Mouse (Mus musculus): ENCODE data around the gene Kdm5c. TPM values are rescaled to one million over a fixed set of nuclear protein-coding genes. Genes with fewer than 3 reads are reported as not detected.

Gene Kdm5c
- total RNA-seq, 1 experiment = 128 TPM

DNA sequence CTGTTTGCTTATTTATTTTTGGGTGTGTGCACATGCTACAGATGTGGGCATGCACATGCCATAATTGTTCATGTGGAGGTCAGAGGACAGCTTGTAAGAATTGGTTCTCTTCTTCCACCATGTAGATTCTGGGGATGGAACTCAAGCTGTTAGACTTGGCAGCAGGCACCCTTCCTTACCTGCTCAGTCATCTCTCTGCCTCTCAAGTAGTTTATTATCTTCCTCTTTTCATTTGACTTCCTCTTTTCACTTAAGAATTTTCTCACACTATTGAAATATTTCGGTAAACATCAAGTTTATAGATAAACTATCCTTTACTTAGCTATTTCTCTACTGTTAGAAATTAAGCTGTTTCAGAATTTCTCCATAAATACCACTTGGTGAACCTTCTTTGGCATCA lies 18.1 kb upstream of the Kdm5c start:
- Histone ChIP-seq H3K4me1 (ENCODE audit: control insufficient read depth in 2 of 2, insufficient read depth in 2 of 2, low read length in 2 of 2, poor library complexity in 1 of 2) (no peaks in the 10 kb centered on the region), H3K9ac (ENCODE audit: insufficient read depth, low read depth, low read length, poor library complexity, severe bottlenecking) (no peak overlapping the region), H3K9me3 (ENCODE audit: control insufficient read depth, insufficient read depth, low read depth, low read length) (no peaks in the 10 kb centered on the region), H3K4me3 (ENCODE audit: insufficient read depth in 1 of 2, low read depth in 1 of 2, low read length in 2 of 2, poor library complexity in 1 of 2, severe bottlenecking in 1 of 2) (no peak overlapping the region), H3K27ac (ENCODE audit: insufficient read depth, low read depth, low read length, poor library complexity, severe bottlenecking) (no peak overlapping the region), H3K36me3 (ENCODE audit: control insufficient read depth, insufficient read depth, low read length, poor library complexity, severe bottlenecking) (no peaks in the 10 kb centered on the region)
- DNase-seq (ENCODE audit: low read depth, low spot score) = no peak
- in situ Hi-C loops (cut with MboI; ENCODE audit: low sequenced_read_pairs in 2 of 2, unreplicated experiment in 2 of 2) = no loop called here
- TF ChIP-seq ZC3H11A (IDR thresholded peaks at IDR 0.05; ENCODE audit: borderline replicate concordance, low read depth, low read length) = no peak
- TF ChIP-seq HCFC1 (IDR thresholded peaks at IDR 0.05; ENCODE audit: borderline replicate concordance, insufficient read depth, low read length) = no peak

DNA sequence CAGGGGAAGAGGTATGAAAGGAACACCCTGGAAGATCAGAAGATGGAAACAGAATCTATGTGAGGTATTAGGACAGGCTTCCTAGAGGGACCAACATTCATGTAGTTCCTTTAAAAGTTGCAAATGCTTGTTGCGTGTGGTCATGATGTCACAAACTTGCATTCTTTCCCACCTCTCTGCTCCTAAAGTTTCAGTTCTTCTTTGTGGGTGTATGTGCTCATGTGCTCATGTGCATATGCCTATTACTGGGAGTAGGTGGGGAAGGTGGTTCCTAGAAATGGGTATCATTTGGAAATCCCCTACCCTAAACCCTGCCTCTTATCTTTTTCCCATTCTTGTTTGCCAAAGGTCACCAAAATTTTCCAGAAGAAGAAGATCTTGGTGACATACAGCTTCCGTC lies 14.3 kb upstream of the Kdm5c start:
- DNase-seq (ENCODE audit: low read depth, low spot score) = no peak
- in situ Hi-C loops (cut with MboI; ENCODE audit: low sequenced_read_pairs in 2 of 2, unreplicated experiment in 2 of 2) = no loop called here
- Histone ChIP-seq H3K9ac (ENCODE audit: insufficient read depth, low read depth, low read length, poor library complexity, severe bottlenecking) (no peak overlapping the region), H3K27ac (ENCODE audit: insufficient read depth, low read depth, low read length, poor library complexity, severe bottlenecking) (no peak overlapping the region), H3K36me3 (ENCODE audit: control insufficient read depth, insufficient read depth, low read length, poor library complexity, severe bottlenecking) (no peaks in the 10 kb centered on the region), H3K4me1 (ENCODE audit: control insufficient read depth in 2 of 2, insufficient read depth in 2 of 2, low read length in 2 of 2, poor library complexity in 1 of 2) (no peaks in the 10 kb centered on the region), H3K9me3 (ENCODE audit: control insufficient read depth, insufficient read depth, low read depth, low read length) (no peaks in the 10 kb centered on the region), H3K4me3 (ENCODE audit: insufficient read depth in 1 of 2, low read depth in 1 of 2, low read length in 2 of 2, poor library complexity in 1 of 2, severe bottlenecking in 1 of 2) (no peak overlapping the region)
- TF ChIP-seq ZC3H11A (IDR thresholded peaks at IDR 0.05; ENCODE audit: borderline replicate concordance, low read depth, low read length) = no peak

DNA sequence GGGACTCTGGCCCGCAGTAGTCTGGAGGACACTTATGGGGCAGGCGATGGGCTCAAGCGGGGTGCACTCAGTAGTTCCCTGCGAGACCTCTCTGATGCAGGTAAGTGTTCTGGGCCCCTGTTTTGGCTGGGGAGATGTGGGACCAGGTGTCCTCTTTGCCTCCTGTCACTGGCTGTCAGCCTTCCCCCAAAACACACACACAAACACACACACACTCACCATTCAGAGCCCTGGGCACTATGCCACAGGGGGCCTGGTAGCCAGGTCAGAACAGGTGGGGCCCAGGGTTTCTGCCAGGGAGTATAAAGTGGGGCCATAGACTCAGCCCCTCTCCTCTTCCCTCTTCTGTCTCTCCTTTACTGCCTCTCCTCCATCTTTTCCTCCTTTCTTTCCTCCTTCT lies 11.1 kb upstream of the Kdm5c start:
- Histone ChIP-seq H3K9ac (ENCODE audit: insufficient read depth, low read depth, low read length, poor library complexity, severe bottlenecking) (no peak overlapping the region), H3K27ac (ENCODE audit: insufficient read depth, low read depth, low read length, poor library complexity, severe bottlenecking) (no peak overlapping the region), H3K36me3 (ENCODE audit: control insufficient read depth, insufficient read depth, low read length, poor library complexity, severe bottlenecking) (no peaks in the 10 kb centered on the region), H3K4me3 (ENCODE audit: insufficient read depth in 1 of 2, low read depth in 1 of 2, low read length in 2 of 2, poor library complexity in 1 of 2, severe bottlenecking in 1 of 2) (no peak overlapping the region), H3K4me1 (ENCODE audit: control insufficient read depth in 2 of 2, insufficient read depth in 2 of 2, low read length in 2 of 2, poor library complexity in 1 of 2) (no peaks in the 10 kb centered on the region), H3K9me3 (ENCODE audit: control insufficient read depth, insufficient read depth, low read depth, low read length) (no peaks in the 10 kb centered on the region)
- in situ Hi-C loops (cut with MboI; ENCODE audit: low sequenced_read_pairs in 2 of 2, unreplicated experiment in 2 of 2) = no loop called here
- TF ChIP-seq CHD2 (IDR thresholded peaks at IDR 0.05; ENCODE audit: low read depth, low read length) (no peak), MAFK (IDR thresholded peaks at IDR 0.05; ENCODE audit: insufficient read depth, low read depth, low read length) (no peak), ZC3H11A (IDR thresholded peaks at IDR 0.05; ENCODE audit: borderline replicate concordance, low read depth, low read length) (no peak), ZNF384 (IDR thresholded peaks at IDR 0.05; ENCODE audit: low read depth, low read length) (no peak), HCFC1 (IDR thresholded peaks at IDR 0.05; ENCODE audit: borderline replicate concordance, insufficient read depth, low read length) (no peak)
- no peak for DNase-seq (ENCODE audit: low read depth, low spot score)

DNA sequence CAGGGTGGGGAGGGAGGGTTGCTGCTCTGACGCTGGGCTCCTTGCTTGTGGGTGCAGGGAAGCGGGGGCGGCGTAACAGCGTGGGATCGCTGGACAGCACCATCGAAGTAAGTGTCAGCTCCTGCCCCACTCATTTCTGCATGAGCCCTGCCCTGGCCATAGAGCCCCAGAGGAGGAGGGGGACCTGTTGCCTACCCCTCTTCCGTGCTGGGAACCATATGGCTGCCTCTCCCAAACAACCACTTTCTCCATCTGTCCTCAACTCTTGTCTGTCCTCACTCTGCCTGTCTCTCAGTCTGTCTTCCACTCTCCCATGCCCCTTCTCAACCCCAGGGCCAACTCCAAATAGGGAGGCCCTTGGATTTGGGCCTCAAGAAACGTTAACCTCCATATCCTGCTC lies 10.6 kb upstream of the Kdm5c start:
- in situ Hi-C loops (cut with MboI; ENCODE audit: low sequenced_read_pairs in 2 of 2, unreplicated experiment in 2 of 2) = no loop called here
- no peaks in the 10 kb centered on the region for H3K36me3 ChIP-seq (ENCODE audit: control insufficient read depth, insufficient read depth, low read length, poor library complexity, severe bottlenecking)
- H3K9me3 ChIP-seq (ENCODE audit: control insufficient read depth, insufficient read depth, low read depth, low read length) = no peaks in the 10 kb centered on the region
- no peak for DNase-seq (ENCODE audit: low read depth, low spot score)
- H3K9ac ChIP-seq (ENCODE audit: insufficient read depth, low read depth, low read length, poor library complexity, severe bottlenecking) = no peak overlapping the region
- H3K4me3 ChIP-seq (ENCODE audit: insufficient read depth in 1 of 2, low read depth in 1 of 2, low read length in 2 of 2, poor library complexity in 1 of 2, severe bottlenecking in 1 of 2) = no peak overlapping the region
- H3K27ac ChIP-seq (ENCODE audit: insufficient read depth, low read depth, low read length, poor library complexity, severe bottlenecking) = no peak overlapping the region
- TF ChIP-seq ZNF384 (IDR thresholded peaks at IDR 0.05; ENCODE audit: low read depth, low read length) = no peak
- TF ChIP-seq ZC3H11A (IDR thresholded peaks at IDR 0.05; ENCODE audit: borderline replicate concordance, low read depth, low read length) = no peak
- no peak for TF ChIP-seq CHD2 (IDR thresholded peaks at IDR 0.05; ENCODE audit: low read depth, low read length)
- TF ChIP-seq HCFC1 (IDR thresholded peaks at IDR 0.05; ENCODE audit: borderline replicate concordance, insufficient read depth, low read length) = no peak
- TF ChIP-seq MAFK (IDR thresholded peaks at IDR 0.05; ENCODE audit: insufficient read depth, low read depth, low read length) = no peak
- no peaks in the 10 kb centered on the region for H3K4me1 ChIP-seq (ENCODE audit: control insufficient read depth in 2 of 2, insufficient read depth in 2 of 2, low read length in 2 of 2, poor library complexity in 1 of 2)

DNA sequence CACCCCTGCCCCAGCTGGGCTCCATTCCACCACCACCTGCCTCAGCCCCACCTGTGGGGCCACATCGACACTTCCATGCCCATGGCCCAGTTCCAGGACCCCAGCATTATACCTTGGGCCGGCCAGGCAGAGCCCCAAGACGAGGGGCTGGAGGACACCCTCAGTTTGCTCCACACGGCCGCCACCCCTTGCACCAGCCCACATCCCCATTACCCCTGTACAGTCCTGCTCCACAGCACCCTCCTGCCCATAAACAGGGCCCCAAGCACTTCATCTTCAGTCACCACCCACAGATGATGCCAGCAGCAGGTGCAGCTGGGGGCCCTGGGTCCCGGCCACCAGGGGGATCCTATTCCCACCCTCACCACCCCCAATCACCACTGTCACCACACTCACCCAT lies 9.5 kb upstream of the Kdm5c start:
- no peaks in the 10 kb centered on the region for H3K4me1 ChIP-seq (ENCODE audit: control insufficient read depth in 2 of 2, insufficient read depth in 2 of 2, low read length in 2 of 2, poor library complexity in 1 of 2)
- no peaks in the 10 kb centered on the region for H3K36me3 ChIP-seq (ENCODE audit: control insufficient read depth, insufficient read depth, low read length, poor library complexity, severe bottlenecking)
- no peaks in the 10 kb centered on the region for H3K9me3 ChIP-seq (ENCODE audit: control insufficient read depth, insufficient read depth, low read depth, low read length)
- in situ Hi-C loops (cut with MboI; ENCODE audit: low sequenced_read_pairs in 2 of 2, unreplicated experiment in 2 of 2) = no loop called here
- DNase-seq (ENCODE audit: low read depth, low spot score) = no peak
- H3K27ac ChIP-seq (ENCODE audit: insufficient read depth, low read depth, low read length, poor library complexity, severe bottlenecking) = no peak overlapping the region
- no peak overlapping the region for H3K9ac ChIP-seq (ENCODE audit: insufficient read depth, low read depth, low read length, poor library complexity, severe bottlenecking)
- TF ChIP-seq ZC3H11A (IDR thresholded peaks at IDR 0.05; ENCODE audit: borderline replicate concordance, low read depth, low read length) = no peak
- no peak overlapping the region for H3K4me3 ChIP-seq (ENCODE audit: insufficient read depth in 1 of 2, low read depth in 1 of 2, low read length in 2 of 2, poor library complexity in 1 of 2, severe bottlenecking in 1 of 2)
